Mouse (Mus musculus) frontal cortex, postnatal 10 days (tissue): ENCODE measurements around the gene AU040320.

ENCODE experiments used
- DNase-seq, 2 experiments: peaks; one replicate each; pipeline ENCODE4 v3.0.0; 2022; ENCODE audit warnings: low spot score in 2 of 2, mixed read lengths in 1 of 2

AU040320 gene

DNA sequence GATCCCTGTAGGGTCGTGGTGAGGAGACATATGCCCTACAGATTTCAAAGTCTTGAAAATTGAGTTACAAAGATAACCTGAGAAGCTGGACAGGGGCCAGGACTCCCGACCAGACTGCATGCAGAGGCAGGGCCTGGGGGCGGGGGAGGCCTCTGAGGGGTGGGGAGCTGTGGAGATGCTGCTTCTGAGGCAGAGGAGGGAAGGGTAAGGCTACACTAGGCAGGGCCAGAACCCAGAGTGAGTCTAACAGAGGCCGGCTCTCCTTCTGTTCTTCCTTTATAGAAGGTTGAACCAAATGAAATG lies 97.4 kb downstream of the AU040320 start:
- DNase-seq: no peak

GRCm38 (mm10) chr4:126852971-126853370 lies 99.6 kb downstream of the AU040320 start:
- no peak for DNase-seq

DNA sequence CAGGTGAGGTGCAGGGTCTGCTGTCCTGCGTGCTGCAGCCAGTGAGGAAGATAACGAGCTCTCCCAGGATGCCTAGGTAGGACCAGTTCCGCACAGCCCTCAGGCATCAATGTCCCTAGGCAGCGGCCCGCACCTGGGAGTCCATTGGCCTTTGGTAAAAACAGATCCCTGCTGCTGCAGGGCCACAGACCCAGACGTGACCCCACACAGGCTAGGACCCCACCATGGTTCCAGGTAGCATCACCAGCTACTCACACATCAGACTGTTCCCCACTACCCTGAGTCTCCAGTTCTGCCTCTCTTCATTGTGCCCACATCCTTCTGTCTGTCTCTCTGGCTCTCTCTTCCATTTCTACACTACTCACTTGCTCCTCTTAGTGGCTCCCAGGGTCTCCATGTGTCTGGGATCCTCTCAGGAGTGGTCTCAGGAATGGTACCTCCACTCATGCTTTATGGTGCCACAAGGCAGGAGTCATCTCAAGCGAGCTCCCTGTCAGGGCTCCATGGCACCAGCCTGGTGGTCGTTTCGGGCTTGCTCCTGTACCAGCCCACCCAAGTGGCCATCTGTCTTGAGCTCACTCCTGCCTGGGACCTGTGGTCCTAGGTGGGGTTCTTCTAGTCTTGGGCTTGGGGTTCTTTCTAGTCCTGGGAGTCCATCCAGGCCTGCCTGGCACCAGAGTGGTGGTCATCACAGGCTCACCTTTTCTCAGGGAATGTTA lies 107.1 kb downstream of the AU040320 start:
- DNase-seq: no peak

DNA sequence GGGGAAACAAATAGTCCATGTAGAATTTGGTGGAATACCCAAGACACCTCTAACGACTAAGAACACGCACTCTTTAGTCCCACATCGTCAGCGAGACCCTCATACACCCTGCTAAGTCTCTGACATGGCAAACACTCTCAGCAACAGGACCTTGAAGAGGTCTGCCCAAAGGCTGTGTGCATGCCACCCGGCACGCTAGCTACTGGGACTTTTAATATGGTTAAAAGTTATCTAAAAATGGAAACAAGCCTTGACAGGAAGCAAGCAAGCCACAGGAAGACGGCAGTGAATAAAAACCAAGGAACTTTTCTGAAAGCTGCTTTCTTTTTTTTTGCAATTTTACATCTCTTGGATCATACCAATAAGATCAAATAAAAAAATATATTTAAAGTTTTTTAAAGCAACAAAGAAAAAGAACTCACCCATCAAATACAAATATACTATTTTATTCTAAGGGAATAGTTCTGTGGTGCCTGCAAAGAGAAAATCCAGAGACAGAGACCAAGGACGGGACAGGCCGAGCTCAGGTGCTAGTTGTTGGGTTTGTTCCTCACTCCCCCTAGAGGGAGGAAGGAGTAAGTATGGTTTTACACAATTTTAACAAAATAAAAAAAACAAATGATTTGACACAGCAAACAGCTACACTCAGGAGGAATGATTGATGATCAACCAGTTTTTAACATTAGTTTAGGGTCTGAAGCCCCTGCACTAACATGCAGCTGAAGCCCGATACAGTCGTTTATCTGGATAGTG lies 108.3 kb downstream of the AU040320 start:
- no peak for DNase-seq

DNA sequence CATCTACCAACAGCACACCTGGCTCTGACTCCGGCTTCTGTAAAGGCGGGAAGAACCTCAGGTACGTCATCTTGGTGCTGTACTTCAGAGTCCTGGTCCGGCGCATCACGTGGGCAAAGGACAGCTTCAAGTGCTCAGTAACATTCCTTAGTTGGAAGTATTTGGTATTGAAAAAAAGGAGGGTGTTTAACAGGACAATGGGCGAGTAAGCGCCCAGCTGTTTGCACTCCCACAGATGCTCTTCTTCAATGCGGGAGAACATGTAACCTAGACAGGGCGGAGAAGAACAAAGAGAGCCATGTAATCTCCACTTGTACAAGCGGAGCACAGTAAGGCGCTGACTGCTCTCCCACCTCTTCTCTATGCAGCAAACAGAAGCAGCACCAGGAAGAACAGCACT lies 115.4 kb downstream of the AU040320 start:
- DNase-seq: no peak

GRCm38 (mm10) chr4:126872717-126873116 lies 119.4 kb downstream of the AU040320 start:
- no peak for DNase-seq

- DNase-seq: no peak
These were observed 126.4 kb downstream of the AU040320 start for GRCm38 (mm10) chr4:126879560-126880275.

DNA sequence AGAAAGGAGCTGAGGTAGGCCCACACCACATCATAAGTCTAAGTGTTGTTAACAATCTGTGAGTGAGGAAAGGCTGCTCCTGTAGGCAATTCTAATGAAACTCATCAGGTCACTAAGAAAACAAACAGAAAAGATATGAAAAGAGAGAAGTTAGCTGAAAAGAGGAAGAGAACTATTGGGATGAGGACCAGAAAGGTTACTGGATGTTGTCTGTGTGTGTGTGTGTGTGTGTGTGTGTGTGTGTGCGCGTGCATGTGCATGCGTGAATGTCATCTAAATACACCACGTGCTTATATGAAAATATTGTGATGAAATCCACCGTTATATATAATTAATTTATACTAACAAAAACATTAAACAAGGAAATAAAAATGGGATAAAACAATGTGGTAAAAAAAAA lies 130.3 kb downstream of the AU040320 start:
- no peak for DNase-seq

DNA sequence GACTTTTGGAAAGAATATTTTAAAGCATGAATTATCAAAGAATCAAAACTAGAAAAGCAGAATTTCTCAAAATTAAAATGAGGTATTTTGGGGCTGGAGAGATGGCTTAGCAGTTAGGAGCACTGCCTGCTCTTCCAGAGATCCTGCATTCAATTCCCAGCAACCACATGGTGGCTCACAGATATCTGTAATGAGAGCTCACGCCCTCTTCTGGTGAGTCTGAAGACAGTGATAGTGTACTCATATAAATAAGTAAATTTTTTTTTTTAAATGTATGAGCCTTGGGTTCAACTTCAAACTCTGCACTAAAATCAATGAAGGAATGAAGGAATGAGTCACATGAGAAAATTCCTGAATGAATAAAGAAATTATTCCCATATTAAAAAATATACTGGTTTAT lies 132.6 kb downstream of the AU040320 start:
- DNase-seq: no peak

- no peak for DNase-seq
These were observed 136.5 kb downstream of the AU040320 start for GRCm38 (mm10) chr4:126889879-126890278.
